Mouse (Mus musculus) gastrocnemius, postnatal 14 days (tissue): ENCODE data around the gene Gm20911. TPM values are rescaled to one million over a fixed set of nuclear protein-coding genes. Genes with fewer than 3 reads are reported as not detected.
"Not testable (repeated sequence)": the region's sequence is repeated elsewhere in the genome, so short reads cannot be mapped to it uniquely, and the experiment has no call there.

Source experiments
- DNase-seq: peaks from one replicate; pipeline ENCODE4 v3.0.0; 2021; ENCODE audit warnings: mixed read lengths
- intact Hi-C: fragments of 180-260 bp; cut with DNase I; formaldehyde crosslinking; loops from one replicate; pipeline ENCODE4 v1.15.1; 2025; ENCODE audit warnings: low total_unique reads
- long read RNA-seq, 2 experiments: library from polyadenylated mRNA; stranded (forward); transcript quantifications; one replicate each; pipeline ENCODE4 v2.0.0; 2021
- total RNA-seq, 2 experiments: library from RNA; stranded (reverse); gene quantifications; 2 replicates each; pipeline ENCODE4 v1.2.3; 2021

Gene Gm20911
- total RNA-seq = not detected
- long read RNA-seq, experiment 1 = 0 reads
- long read RNA-seq, experiment 2 = 0 reads

- intact Hi-C loops, DNase-seq: not testable (repeated sequence)
Measured at GRCm38 (mm10) chrY:81457707-81458106, at the start of gene Gm20911. Gm20911 (plus strand) TSS chrY:81458007.
